7 mouse cellular contexts compared by ENCODE assay signal in genomic region chr4:70621431-70621837, GRCm38 (mm10).
DNase-seq lines count a peak whose midpoint lies in the region; ATAC-seq and TF ChIP-seq lines count a peak whose summit lies in the region.

No protein-coding gene starts in this region.

- TF ChIP-seq CTCF in layer of hippocampus, adult 2 months (conservative IDR thresholded peaks at IDR 0.05) = peak; percentile 77

- no peaks in the 10 kb centered on the region for H3K4me1 ChIP-seq in embryonic facial prominence, embryonic 14.5 days (ENCODE audit: control insufficient read depth, insufficient read depth, low read length)

- H3K4me3 ChIP-seq in layer of hippocampus, adult 2 months = no peak overlapping the region
- H3K4me3 ChIP-seq in embryonic facial prominence, embryonic 14.5 days (ENCODE audit: low read depth, low read length) = no peak overlapping the region

- peak overlapping the region; percentile 90 for H3K27ac ChIP-seq in layer of hippocampus, adult 2 months
- H3K27ac ChIP-seq in embryonic facial prominence, embryonic 14.5 days (replicated peaks; ENCODE audit: low read depth, low read length) = no peak overlapping the region

- H3K9ac ChIP-seq in embryonic facial prominence, embryonic 14.5 days (ENCODE audit: low read depth, low read length) = no peak overlapping the region

- H3K9me3 ChIP-seq in embryonic facial prominence, embryonic 14.5 days (ENCODE audit: control insufficient read depth, low read length) = no peaks in the 10 kb centered on the region

- no peak for DNase-seq in layer of hippocampus, adult 2 months (ENCODE audit: low spot score in 2 of 2)
- no peak for DNase-seq in layer of hippocampus, adult 9-10 months (ENCODE audit: low spot score)
- peak; percentile 92 for DNase-seq in NIH3T3 (ENCODE audit: low read depth)
- DNase-seq in embryonic facial prominence, embryonic 14.5 days (ENCODE audit: low spot score) = peak; percentile 47
- DNase-seq in cerebellum, adult 18-20 months = no peak
- DNase-seq in right cerebral cortex, postnatal 14 days = no peak

- WGBS in embryonic facial prominence, embryonic 14.5 days = 58% methylated on average over 2 of the region's 2 CpGs

- no peaks in the 10 kb centered on the region for H3K27me3 ChIP-seq in embryonic facial prominence, embryonic 14.5 days (replicated peaks; ENCODE audit: control insufficient read depth, insufficient read depth, low read length)

- no peaks in the 10 kb centered on the region for H3K36me3 ChIP-seq in embryonic facial prominence, embryonic 14.5 days (ENCODE audit: control insufficient read depth, insufficient read depth, low read length)

- ATAC-seq in embryonic facial prominence, embryonic 14.5 days (ENCODE audit: low read depth) = no peak
- ATAC-seq in megakaryocyte, adult 5-6 weeks (ENCODE audit: poor library complexity, severe bottlenecking) = peak; percentile 40; the same call in 1 of the 2 replicates

- H3K4me2 ChIP-seq in embryonic facial prominence, embryonic 14.5 days (ENCODE audit: low read depth, low read length) = no peak overlapping the region

Comparison
In these comparisons a context has a peak if more than half of its experiments do, and no peak if none do; other contexts are left out.
1. DNase-seq: peak in NIH3T3 (single experiment) and embryonic facial prominence, embryonic 14.5 days (single experiment); none in layer of hippocampus, adult 2 months (0 of 2), layer of hippocampus, adult 9-10 months (single experiment), cerebellum, adult 18-20 months (0 of 2) and right cerebral cortex, postnatal 14 days (single experiment).